Mouse (Mus musculus) hindbrain, embryonic 13.5 days (tissue): Measurements from ENCODE around the gene Kcnj2. TPM values are rescaled to one million over a fixed set of nuclear protein-coding genes. Genes with fewer than 3 reads are reported as not detected.

Experiments
- ATAC-seq: fragments of 200-750 bp; cut with Nextera tagmentation; 2 replicates; pipeline ENCODE4 v1.8.0; 2017; ENCODE audit warnings: moderate TSS enrichment; ENCODE audit not compliant: low FRiP score
- H3K27ac ChIP-seq: fragments of 300-500 bp; sonication (generic); 2 replicates; pipeline ENCODE4 v1.5.1; 2015; ENCODE audit warnings: inconsistent platforms, mild to moderate bottlenecking, moderate library complexity
- H3K27me3 ChIP-seq: fragments of 300-500 bp; sonication (generic); 2 replicates; pipeline ENCODE4 v1.6.1; 2015; ENCODE audit warnings: mild to moderate bottlenecking, inconsistent platforms
- H3K36me3 ChIP-seq: fragments of 300-500 bp; sonication (generic); 2 replicates; pipeline ENCODE4 v1.6.1; 2015; ENCODE audit warnings: mild to moderate bottlenecking, inconsistent platforms
- H3K4me1 ChIP-seq: fragments of 300-500 bp; sonication (generic); replicated peaks from 2 replicates; pipeline ENCODE4 v1.6.1; 2015; ENCODE audit warnings: inconsistent platforms
- H3K4me2 ChIP-seq: fragments of 300-500 bp; sonication (generic); 2 replicates; pipeline ENCODE4 v1.6.1; 2015; ENCODE audit warnings: inconsistent platforms, mild to moderate bottlenecking, moderate library complexity
- H3K4me3 ChIP-seq: fragments of 300-500 bp; sonication (generic); 2 replicates; pipeline ENCODE4 v1.5.1; 2015; ENCODE audit warnings: mild to moderate bottlenecking, inconsistent platforms
- H3K9ac ChIP-seq: fragments of 300-500 bp; sonication (generic); 2 replicates; pipeline ENCODE4 v1.6.1; 2015; ENCODE audit warnings: mild to moderate bottlenecking, inconsistent platforms
- H3K9me3 ChIP-seq: fragments of 300-500 bp; sonication (generic); 2 replicates; pipeline ENCODE4 v1.6.1; 2016; ENCODE audit warnings: inconsistent platforms
- WGBS: fragments of 180-500 bp; shearing (Covaris S2); methylation state at CpG from one replicate; pipeline ENCODE4 v1.1.7; 2015; 5-methylcytosine and 5-hydroxymethylcytosine counted together
- polyA plus RNA-seq: library from polyadenylated mRNA; unstranded; fragments of >200 nt; fragmentation: Nextera tagmentation; extraction: Ambion mirVana; gene quantifications from 2 replicates; pipeline ENCODE4 v1.2.1, GENCODE M21; 2015

The Kcnj2 gene
- polyA plus RNA-seq, result 1.1 and 1.4 TPM in 2 replicates

- Histone ChIP-seq H3K27me3 (peaks cover 13% of the 10 kb centered on the region), H3K4me2 (peak within 1 kb of the TSS; percentile 94), H3K4me1 (peaks cover 23% of the 10 kb centered on the region), H3K4me3 (peak within 1 kb of the TSS; percentile 61), H3K9me3 (no peaks in the 10 kb centered on the region), H3K36me3 (no peaks in the 10 kb centered on the region), H3K27ac (peak within 1 kb of the TSS; percentile 69), H3K9ac (peak within 1 kb of the TSS; percentile 67)
- 0% methylated on average over 21 of the region's 28 CpGs for WGBS
- peak; percentile 99 for ATAC-seq
These were observed at the start of gene Kcnj2 for GRCm38 (mm10) chr11:111065635-111066298. Gene Kcnj2, plus strand, starts transcription at chr11:111066164.

- ATAC-seq, result no peak
- 94% methylated on average over 3 of the region's 3 CpGs for WGBS
These were observed 49.8 kb upstream of the Kcnj2 start for GRCm38 (mm10) chr11:111016206-111016605.

GRCm38 (mm10) chr11:111020211-111020610 is 45.8 kb upstream of the Kcnj2 start:
- Histone ChIP-seq H3K36me3 (no peaks in the 10 kb centered on the region), H3K4me1 (peaks cover 13% of the 10 kb centered on the region), H3K4me3 (no peak overlapping the region), H3K9ac (no peak overlapping the region), H3K9me3 (no peaks in the 10 kb centered on the region), H3K27me3 (no peaks in the 10 kb centered on the region), H3K27ac (no peak overlapping the region), H3K4me2 (no peak overlapping the region)
- 25% methylated on average over 2 of the region's 2 CpGs for WGBS
- no peak for ATAC-seq

More at GRCm38 (mm10) chr11:111016206-111016605, 49.8 kb upstream of the Kcnj2 start:
- Histone ChIP-seq H3K4me3 (no peak overlapping the region), H3K9me3 (no peaks in the 10 kb centered on the region), H3K27me3 (no peaks in the 10 kb centered on the region), H3K4me1 (0 out of 2 replicates have a peak, but pooled peaks cover 3% of the 10 kb centered on the region), H3K4me2 (no peak overlapping the region), H3K27ac (no peak overlapping the region), H3K9ac (no peak overlapping the region), H3K36me3 (no peaks in the 10 kb centered on the region)

- Histone ChIP-seq H3K9ac (no peak overlapping the region), H3K4me1 (peaks cover 13% of the 10 kb centered on the region), H3K27me3 (no peaks in the 10 kb centered on the region), H3K36me3 (no peaks in the 10 kb centered on the region), H3K4me3 (no peak overlapping the region), H3K27ac (no peak overlapping the region), H3K9me3 (no peaks in the 10 kb centered on the region), H3K4me2 (no peak overlapping the region)
- WGBS, result 40% methylated on average over 8 of the region's 8 CpGs
- no peak for ATAC-seq
These were observed 43.2 kb upstream of the Kcnj2 start for GRCm38 (mm10) chr11:111022681-111023281.

GRCm38 (mm10) chr11:111042175-111042574 is 23.8 kb upstream of the Kcnj2 start:
- no peaks in the 10 kb centered on the region for H3K4me1 ChIP-seq
- 50% methylated on average over 5 of the region's 5 CpGs for WGBS
- ATAC-seq, result no peak
- H3K9ac ChIP-seq, result no peak overlapping the region
- no peaks in the 10 kb centered on the region for H3K27me3 ChIP-seq
- H3K4me2 ChIP-seq, result no peak overlapping the region
- H3K27ac ChIP-seq, result no peak overlapping the region
- no peak overlapping the region for H3K4me3 ChIP-seq
- H3K9me3 ChIP-seq, result no peaks in the 10 kb centered on the region
- H3K36me3 ChIP-seq, result no peaks in the 10 kb centered on the region

- ATAC-seq, result no peak
- Histone ChIP-seq H3K4me3 (no peak overlapping the region), H3K9ac (no peak overlapping the region), H3K9me3 (no peaks in the 10 kb centered on the region), H3K4me1 (no peaks in the 10 kb centered on the region), H3K4me2 (no peak overlapping the region), H3K27ac (no peak overlapping the region), H3K36me3 (no peaks in the 10 kb centered on the region), H3K27me3 (no peaks in the 10 kb centered on the region)
- WGBS, result 83% methylated on average over 4 of the region's 4 CpGs
These were observed 22.7 kb upstream of the Kcnj2 start for GRCm38 (mm10) chr11:111043298-111043697.

- Histone ChIP-seq H3K4me2 (no peak overlapping the region), H3K27me3 (no peaks in the 10 kb centered on the region), H3K9me3 (no peaks in the 10 kb centered on the region), H3K36me3 (no peaks in the 10 kb centered on the region), H3K4me1 (no peaks in the 10 kb centered on the region), H3K9ac (no peak overlapping the region), H3K4me3 (no peak overlapping the region), H3K27ac (no peak overlapping the region)
- no peak for ATAC-seq
- WGBS, result 91% methylated on average over 3 of the region's 3 CpGs
These were observed 11.7 kb upstream of the Kcnj2 start for GRCm38 (mm10) chr11:111054252-111054651.

GRCm38 (mm10) chr11:111054854-111055822 is 10.8 kb upstream of the Kcnj2 start:
- no peaks in the 10 kb centered on the region for H3K27me3 ChIP-seq
- no peaks in the 10 kb centered on the region for H3K9me3 ChIP-seq
- no peak overlapping the region for H3K4me3 ChIP-seq
- H3K9ac ChIP-seq, result no peak overlapping the region
- WGBS, result 92% methylated on average over 8 of the region's 8 CpGs
- peaks cover 2% of the 10 kb centered on the region; the same call in 1 of the 2 replicates for H3K4me1 ChIP-seq
- no peaks in the 10 kb centered on the region for H3K36me3 ChIP-seq
- H3K27ac ChIP-seq, result no peak overlapping the region
- H3K4me2 ChIP-seq, result no peak overlapping the region
- no peak for ATAC-seq

- no peak overlapping the region for H3K9ac ChIP-seq
- no peak for ATAC-seq
- peaks cover 7% of the 10 kb centered on the region; the same call in 1 of the 2 replicates for H3K4me1 ChIP-seq
- no peaks in the 10 kb centered on the region for H3K27me3 ChIP-seq
- 75% methylated on average over 13 of the region's 13 CpGs for whole genome bisulfite sequencing
- no peak overlapping the region for H3K4me3 ChIP-seq
- no peaks in the 10 kb centered on the region for H3K36me3 ChIP-seq
- H3K9me3 ChIP-seq, result no peaks in the 10 kb centered on the region
- H3K4me2 ChIP-seq, result no peak overlapping the region
- H3K27ac ChIP-seq, result no peak overlapping the region
These were observed 9.9 kb upstream of the Kcnj2 start for GRCm38 (mm10) chr11:111056030-111056429.

GRCm38 (mm10) chr11:111057435-111057834 is 8.5 kb upstream of the Kcnj2 start:
- Histone ChIP-seq H3K9ac (no peak overlapping the region), H3K4me2 (no peak overlapping the region), H3K27me3 (no peaks in the 10 kb centered on the region), H3K9me3 (no peaks in the 10 kb centered on the region), H3K4me3 (no peak overlapping the region), H3K36me3 (no peaks in the 10 kb centered on the region), H3K4me1 (peaks cover 7% of the 10 kb centered on the region; the same call in 1 of the 2 replicates), H3K27ac (no peak overlapping the region)
- no peak for ATAC-seq
- WGBS, result 97% methylated on average over 4 of the region's 4 CpGs

- no peak overlapping the region for H3K9ac ChIP-seq
- no peaks in the 10 kb centered on the region for H3K27me3 ChIP-seq
- no peak overlapping the region for H3K4me2 ChIP-seq
- no peak overlapping the region for H3K27ac ChIP-seq
- no peak overlapping the region for H3K4me3 ChIP-seq
- peaks cover 11% of the 10 kb centered on the region; the same call in 1 of the 2 replicates for H3K4me1 ChIP-seq
- H3K9me3 ChIP-seq, result no peaks in the 10 kb centered on the region
- no peak for ATAC-seq
- no peaks in the 10 kb centered on the region for H3K36me3 ChIP-seq
These were observed 6.5 kb upstream of the Kcnj2 start for GRCm38 (mm10) chr11:111059440-111059839.

- WGBS, result 34% methylated on average over 5 of the region's 5 CpGs
- H3K27ac ChIP-seq, result 0 out of 2 replicates have a peak overlapping the region, but pooled peaks have one; percentile 5
- no peak for ATAC-seq
- H3K36me3 ChIP-seq, result no peaks in the 10 kb centered on the region
- peaks cover 18% of the 10 kb centered on the region for H3K4me1 ChIP-seq
- no peaks in the 10 kb centered on the region for H3K9me3 ChIP-seq
- H3K4me2 ChIP-seq, result no peak overlapping the region
- H3K4me3 ChIP-seq, result no peak overlapping the region
- no peaks in the 10 kb centered on the region for H3K27me3 ChIP-seq
- H3K9ac ChIP-seq, result no peak overlapping the region
These were observed 5.7 kb upstream of the Kcnj2 start for GRCm38 (mm10) chr11:111060216-111060615.
